Mouse (Mus musculus): Measurements from ENCODE around the gene Btbd8. TPM values are rescaled to one million over a fixed set of nuclear protein-coding genes. Genes with fewer than 3 reads are reported as not detected.

Btbd8 gene
- total RNA-seq, 2 experiments from 2014 or later: 4.7 to 7.2 TPM

Other genes starting within 250 kb of the Btbd8 start
- 28.8 and 36.5 TPM in 2 replicates for gene Tgfbr3, start 148.4 kb upstream of the Btbd8 start, total RNA-seq (2014; fragmentation: Nextera tagmentation)
- gene Tgfbr3, start 148.4 kb upstream of the Btbd8 start, total RNA-seq (2017): 25.6 and 35.5 TPM in 2 replicates
- gene Brdt, start 106.8 kb upstream of the Btbd8 start, total RNA-seq (2014; fragmentation: Nextera tagmentation): 0.11 and 0.15 TPM in 2 replicates
- 0.85 TPM in 1 of 2 replicates, not detected in the other for gene Brdt, start 106.8 kb upstream of the Btbd8 start, total RNA-seq (2017)
- not detected in 2 replicates for gene Ephx4, start 35.3 kb upstream of the Btbd8 start, total RNA-seq (2014; fragmentation: Nextera tagmentation)
- gene Ephx4, start 35.3 kb upstream of the Btbd8 start, total RNA-seq (2017): not detected in 2 replicates
- not detected in 2 replicates for gene Lpcat2b, start 6.4 kb upstream of the Btbd8 start, total RNA-seq (2014; fragmentation: Nextera tagmentation)
- gene Lpcat2b, start 6.4 kb upstream of the Btbd8 start, total RNA-seq (2017): not detected in 2 replicates
- 0.94 TPM in 1 of 2 replicates, not detected in the other for gene Gm42669, start 69.6 kb downstream of the Btbd8 start, total RNA-seq (2014; fragmentation: Nextera tagmentation)
- 0.84 and 1.3 TPM in 2 replicates for gene Gm42669, start 69.6 kb downstream of the Btbd8 start, total RNA-seq (2017)
- 0.30 TPM in 1 of 2 replicates, not detected in the other for gene 1700028K03Rik, start 96.7 kb downstream of the Btbd8 start, total RNA-seq (2014; fragmentation: Nextera tagmentation)
- not detected in 2 replicates for gene 1700028K03Rik, start 96.7 kb downstream of the Btbd8 start, total RNA-seq (2017)
- gene Rpap2, start 159.4 kb downstream of the Btbd8 start, total RNA-seq (2014; fragmentation: Nextera tagmentation): 11.7 and 12.8 TPM in 2 replicates
- 23.7 and 24.3 TPM in 2 replicates for gene Rpap2, start 159.4 kb downstream of the Btbd8 start, total RNA-seq (2017)
- gene Glmn, start 159.9 kb downstream of the Btbd8 start, total RNA-seq (2014; fragmentation: Nextera tagmentation): 5.5 and 20.0 TPM in 2 replicates
- 15.3 and 15.8 TPM in 2 replicates for gene Glmn, start 159.9 kb downstream of the Btbd8 start, total RNA-seq (2017)